Mouse (Mus musculus): ENCODE measurements around the gene Ube2g2. TPM values are rescaled to one million over a fixed set of nuclear protein-coding genes. Genes with fewer than 3 reads are reported as not detected.

Gene Ube2g2
- 22.8 and 25.1 TPM in 2 replicates for total RNA-seq (2015)
- total RNA-seq (2017): 30.4 and 34.2 TPM in 2 replicates

DNA sequence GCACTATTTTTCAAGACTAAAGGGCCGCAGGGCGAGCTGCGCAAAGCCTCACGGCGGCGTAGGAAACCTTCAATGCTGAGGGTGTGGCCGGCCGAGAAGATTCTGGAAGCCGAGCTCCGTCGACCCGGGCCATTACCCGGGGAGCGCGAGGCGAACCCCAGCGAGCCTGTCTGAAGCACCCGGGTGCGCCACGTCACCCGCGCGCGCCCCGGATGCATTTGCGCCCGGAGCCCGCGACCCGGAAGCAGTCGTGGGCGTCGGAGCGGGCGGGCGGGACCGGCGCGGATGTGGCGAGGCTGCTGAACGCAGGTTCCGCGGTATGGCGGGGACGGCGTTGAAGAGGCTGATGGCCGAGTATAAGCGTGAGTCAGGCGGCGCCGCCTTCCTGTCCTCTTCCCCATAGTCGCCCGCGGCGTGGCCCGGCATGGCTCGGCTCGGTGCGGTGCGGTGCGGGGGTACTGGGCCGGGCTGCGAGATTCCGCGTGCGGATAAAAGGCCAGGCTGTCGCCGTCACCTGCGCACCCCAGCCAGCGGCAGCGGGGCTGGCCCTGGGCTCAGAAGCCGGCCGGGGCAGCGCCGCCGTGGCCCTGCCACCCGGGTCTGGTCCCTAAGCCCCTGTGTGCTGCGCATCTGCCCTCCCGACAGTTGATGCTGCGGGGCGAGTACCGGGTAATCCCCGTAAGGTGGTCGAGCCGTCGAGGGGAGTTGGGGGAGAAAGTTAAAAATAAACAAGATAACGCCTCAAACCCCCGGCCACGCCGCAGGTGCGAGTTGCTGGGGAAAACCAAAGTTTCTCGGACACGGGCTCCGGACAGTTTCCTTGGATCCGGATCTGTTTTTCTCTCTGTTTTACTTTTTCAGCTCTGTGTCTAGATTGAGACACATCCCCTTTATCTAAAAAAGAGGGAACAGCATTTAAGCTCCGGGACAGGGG is at the start of gene Ube2g2:
Gene Ube2g2, plus strand, starts transcription at position 221 of the 934 bp plus-strand sequence.
- peak; percentile 89 for ATAC-seq (replicated peaks; ENCODE audit: poor library complexity)

DNA sequence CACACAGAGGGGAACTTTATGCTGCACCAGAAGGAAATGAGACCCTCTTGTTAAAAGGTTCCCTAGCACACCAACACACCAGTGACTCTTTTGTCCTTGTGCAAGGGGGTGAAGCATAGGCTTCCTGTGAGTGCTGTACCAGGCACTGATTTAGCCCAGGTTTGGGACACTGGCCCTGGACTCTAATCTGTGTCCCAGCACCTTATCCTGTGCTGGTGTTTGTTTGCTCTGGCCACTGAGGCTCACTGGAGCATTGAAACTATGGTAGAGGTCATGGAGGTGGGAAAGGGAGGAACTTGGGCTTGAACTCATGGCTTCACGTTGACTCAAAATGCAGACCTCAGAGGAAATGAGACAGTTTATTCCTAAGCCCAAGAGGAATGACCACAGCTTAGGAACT is 48.9 kb upstream of the Ube2g2 start:
- ATAC-seq (replicated peaks; ENCODE audit: poor library complexity): no peak

DNA sequence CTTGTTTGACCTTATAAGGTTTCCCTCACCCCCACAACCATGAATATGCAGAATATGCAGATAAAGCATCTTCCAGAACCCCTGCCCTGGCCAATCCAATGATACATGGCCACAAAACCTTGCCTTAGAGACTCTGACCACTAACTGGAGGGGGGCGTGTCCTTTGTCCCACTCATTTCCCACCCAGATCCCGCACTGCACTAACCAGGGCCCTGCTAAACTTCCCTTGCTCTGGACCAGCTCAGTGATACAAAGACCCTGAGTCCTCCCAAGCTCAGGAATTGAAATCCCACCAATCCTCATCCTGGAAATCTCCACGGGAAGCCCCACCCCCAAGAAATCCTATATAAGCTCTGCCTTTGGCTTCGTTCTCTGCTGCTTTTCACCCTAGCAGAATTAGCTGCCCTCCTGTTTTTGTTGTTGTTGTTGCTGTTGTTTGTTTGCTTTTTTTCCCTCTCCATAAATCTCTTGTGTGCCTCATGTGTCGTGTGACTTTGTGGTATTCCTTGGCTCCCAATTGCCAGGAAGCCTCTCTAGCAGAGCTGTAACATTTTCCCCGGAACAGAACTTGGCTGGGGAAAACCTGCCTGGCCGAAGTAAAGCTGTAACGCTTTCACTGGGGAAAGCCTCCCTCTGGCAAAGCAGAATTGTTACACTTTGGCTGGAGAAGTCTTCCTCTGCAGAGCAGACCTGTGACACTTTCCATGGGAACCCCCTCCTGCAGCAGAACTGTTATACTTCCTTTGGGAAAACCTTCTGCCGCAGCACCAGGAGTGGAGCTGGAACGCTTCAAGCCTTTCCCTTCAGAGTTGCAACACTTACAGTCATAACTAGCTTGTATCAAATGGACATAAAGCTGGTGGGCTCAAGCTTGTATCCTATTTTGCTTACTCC is 41.8 kb upstream of the Ube2g2 start:
- no peak for ATAC-seq (replicated peaks; ENCODE audit: poor library complexity)

DNA sequence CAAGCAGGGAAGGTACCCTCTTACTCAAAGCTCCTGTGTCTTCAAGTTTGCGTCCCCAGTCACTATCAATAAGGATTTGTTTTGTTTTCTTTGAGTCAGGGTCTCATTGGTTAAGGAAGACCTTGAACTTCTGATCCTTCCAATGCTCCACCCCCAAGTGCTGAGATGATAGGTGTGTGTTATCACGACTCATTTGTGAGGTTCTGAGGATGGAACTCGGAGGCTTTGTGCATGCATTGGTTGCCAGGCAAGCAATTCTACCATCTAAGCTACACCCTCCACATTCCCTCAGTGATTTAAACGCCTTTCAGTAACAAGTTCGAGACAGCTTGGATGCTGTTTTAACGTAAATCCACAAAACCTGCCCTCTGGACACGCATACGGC is 41.1 kb upstream of the Ube2g2 start:
- ATAC-seq (replicated peaks; ENCODE audit: poor library complexity): no peak

DNA sequence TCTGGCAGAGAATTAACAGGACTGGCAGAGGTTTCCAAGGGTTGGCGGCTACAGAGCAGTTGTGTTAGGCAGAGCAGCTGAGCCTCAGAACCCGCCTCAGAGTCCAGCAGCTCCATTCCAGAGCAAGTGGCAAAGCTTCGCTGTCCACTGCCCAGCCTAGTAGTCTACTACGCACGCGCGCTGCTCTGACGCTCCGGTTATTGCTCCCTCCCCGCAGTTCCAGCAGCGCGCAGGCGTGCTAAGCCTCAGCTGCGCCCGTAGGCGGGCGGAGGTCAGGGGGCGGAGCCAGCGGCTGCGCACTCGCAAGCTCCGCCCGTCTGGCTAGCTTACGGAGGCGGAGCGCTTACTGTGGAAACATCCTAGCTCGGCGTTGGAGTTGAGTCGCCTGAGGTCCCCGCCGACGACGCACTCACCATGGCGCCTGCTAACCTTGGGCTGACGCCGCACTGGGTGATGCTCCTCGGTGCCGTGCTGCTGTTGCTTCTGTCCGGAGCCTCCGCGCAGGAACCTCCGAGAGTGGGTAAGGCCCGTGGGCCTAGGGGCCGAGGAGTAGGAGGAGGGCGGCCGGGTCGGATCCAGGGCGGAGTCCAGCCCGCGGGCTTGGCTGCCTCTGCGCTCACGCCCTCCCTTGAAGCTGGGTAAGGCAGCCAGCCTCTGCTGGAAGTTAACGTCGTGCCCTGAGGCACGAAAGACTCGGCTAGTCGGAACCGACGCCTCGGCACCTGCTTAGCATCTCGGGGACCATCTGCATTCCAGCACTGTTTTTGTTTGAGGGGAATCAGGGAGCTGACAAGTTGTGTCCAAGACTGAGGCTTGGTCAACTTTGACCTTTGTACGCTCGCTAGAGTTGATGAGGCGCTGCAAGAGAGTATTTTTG is 40.4 kb upstream of the Ube2g2 start, which contains the start of gene Pttg1ip:
Gene Pttg1ip, plus strand, starts transcription at position 313 of the 877 bp plus-strand sequence.
- peak; percentile 85 for ATAC-seq (replicated peaks; ENCODE audit: poor library complexity)

DNA sequence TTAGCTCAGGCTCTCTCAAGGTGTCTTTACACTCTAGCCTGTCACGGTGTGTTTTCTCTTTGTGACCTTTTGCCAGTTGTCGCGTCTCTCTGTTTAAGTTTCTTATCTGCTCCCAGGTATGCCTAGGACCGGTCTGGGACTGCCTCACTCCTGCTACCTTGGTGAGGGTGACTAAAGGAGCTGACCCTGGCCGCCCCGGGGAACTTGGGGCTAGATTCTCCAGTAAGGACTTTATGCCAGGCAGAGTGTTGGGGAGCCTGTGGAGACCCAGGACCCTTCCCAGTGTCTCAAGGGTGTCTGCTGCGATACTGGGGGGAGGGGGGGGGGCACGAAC is 39.8 kb upstream of the Ube2g2 start:
- no peak for ATAC-seq (replicated peaks; ENCODE audit: poor library complexity)

DNA sequence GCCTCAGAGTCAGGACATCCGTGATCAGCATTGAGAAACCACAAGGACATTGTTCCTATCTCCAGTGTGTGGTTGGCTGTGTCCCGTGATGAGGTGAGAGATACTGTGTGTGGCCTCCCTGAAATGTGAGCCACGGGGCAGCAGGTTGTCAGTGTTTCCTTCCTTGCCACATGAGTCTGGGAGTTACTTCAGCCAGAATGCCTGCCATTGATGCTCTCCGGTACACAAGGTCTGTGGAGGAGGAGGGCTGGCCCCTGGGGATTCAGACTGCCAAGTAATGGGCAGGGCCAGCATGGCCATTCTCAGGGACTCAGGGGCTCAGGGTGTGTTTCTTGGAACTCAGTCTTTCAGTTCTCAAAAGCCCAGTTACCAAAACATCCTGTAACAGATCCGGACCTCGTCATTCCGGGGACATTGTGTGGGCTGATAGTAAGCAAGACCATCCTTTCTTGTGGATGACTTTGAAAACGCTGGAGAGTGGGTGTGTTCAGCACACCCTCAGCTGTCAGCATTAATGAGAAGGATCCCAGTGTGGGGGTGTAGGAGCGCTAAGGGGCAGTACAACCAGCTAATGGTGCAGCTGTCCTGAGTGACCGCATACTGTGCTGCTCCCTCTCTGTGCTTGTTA is 38.2 kb upstream of the Ube2g2 start:
- peak; percentile 56 for ATAC-seq (replicated peaks; ENCODE audit: poor library complexity)

DNA sequence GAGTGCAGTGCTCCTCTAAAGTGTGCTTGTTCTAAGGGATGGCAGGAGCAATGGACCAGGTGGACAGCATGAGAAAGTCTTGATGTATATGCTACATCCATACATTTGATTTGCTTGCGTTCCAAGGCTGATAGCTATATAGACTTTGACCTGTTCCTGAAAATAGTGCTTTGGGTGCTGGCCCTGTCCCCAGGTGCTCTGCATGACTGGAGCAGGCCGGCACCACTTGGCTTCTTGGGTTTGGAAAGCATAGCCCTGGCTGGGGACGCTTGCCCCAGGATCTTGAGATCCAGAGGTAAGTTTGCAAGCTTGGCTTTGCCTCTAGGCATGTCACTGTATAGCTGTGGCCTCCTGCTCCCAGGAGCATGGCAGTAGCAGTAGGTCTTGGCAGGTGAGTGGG is 35.4 kb upstream of the Ube2g2 start:
- no peak for ATAC-seq (replicated peaks; ENCODE audit: poor library complexity)

DNA sequence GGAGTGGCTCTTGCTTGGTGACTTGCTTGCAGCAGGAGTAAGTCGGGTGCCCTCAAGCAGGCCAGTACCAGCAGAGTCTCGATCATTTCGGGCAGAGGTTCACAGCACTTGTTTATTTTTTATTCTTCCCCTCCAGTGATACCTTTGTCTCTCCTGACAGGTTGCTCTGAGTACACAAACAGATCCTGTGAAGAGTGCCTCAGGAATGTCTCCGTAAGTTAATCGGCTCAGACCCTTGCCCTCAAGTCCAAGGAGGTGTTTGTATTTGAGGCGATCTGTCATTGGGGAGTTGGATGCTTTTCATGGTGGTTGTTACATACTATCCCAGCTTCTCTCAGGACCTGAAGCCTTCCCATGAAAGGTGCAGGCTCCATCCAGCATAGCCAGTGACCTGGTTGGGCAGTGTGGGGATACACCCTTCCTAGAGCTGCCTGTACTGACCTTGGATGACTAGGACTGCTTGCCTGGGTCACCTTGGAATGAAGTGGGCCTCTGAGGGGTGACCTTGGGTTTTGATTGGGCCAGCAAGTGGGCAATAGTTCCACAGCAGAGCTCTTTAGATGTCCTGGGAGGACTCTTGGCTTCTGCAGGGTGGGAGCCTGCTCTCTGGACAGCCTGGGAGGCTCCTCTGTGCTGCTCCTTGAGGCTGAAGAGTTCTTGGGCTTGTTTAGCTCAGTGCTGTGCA is 34.8 kb upstream of the Ube2g2 start:
- no peak for ATAC-seq (replicated peaks; ENCODE audit: poor library complexity)

DNA sequence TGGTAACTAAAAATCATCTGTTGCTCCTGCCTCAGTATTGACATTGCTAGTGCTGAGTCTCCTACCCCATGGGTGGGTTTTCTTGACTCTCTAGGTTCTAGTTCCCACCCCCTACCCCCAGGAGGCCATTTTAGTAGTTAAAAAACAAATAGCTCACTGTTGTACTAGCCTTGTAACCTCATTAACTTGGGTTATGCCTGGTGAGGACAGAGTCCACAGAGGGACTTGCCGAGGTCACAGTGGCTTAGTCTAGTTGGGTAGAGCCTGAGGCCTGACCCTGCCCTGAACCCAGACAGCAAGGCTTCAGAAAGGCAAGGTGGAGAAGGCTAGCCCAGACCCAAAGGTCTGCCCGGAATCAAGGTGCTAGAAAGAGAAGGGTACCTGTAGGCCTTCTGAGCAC is 34.0 kb upstream of the Ube2g2 start:
- ATAC-seq (replicated peaks; ENCODE audit: poor library complexity): no peak

DNA sequence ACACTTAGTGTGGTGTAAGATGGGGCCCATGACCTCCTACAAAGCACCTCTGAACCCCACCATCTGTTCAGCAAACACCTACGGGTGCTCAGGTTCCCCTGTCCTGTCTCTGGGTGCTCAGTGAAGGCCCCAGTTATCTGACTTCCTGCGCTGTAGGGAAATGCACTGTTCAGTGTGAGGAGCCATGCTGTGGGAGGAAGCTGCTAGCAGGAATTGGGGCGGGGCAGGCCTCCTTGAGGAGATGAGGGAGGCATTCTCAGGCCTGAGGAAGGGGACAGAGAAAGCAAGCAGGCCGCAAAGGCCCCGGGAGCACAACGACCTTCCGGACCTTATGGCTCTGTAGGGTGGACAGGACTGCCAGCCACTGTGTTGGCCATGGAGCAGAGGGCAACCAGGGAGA is 33.0 kb upstream of the Ube2g2 start:
- ATAC-seq (replicated peaks; ENCODE audit: poor library complexity): no peak

DNA sequence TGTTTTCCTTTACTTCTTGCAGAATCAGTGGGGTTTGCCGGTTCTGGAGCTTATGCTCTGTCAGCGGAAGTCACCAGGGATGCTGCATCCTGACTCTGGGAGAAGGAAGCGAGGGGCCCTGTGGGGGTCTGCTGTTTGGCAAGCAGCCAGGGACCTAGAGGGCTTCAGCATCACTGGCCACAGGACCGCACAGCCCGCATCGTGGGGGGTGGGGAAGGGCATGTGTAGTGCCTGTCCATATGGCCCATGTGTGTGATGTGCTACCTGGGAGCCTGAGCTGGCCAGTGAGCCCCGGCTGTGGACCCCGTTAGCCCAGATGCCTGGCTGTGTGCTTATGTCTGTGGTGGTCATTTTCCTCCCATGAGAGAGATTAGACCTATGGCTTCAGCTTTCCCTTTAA is 32.3 kb upstream of the Ube2g2 start:
- ATAC-seq (replicated peaks; ENCODE audit: poor library complexity): no peak

DNA sequence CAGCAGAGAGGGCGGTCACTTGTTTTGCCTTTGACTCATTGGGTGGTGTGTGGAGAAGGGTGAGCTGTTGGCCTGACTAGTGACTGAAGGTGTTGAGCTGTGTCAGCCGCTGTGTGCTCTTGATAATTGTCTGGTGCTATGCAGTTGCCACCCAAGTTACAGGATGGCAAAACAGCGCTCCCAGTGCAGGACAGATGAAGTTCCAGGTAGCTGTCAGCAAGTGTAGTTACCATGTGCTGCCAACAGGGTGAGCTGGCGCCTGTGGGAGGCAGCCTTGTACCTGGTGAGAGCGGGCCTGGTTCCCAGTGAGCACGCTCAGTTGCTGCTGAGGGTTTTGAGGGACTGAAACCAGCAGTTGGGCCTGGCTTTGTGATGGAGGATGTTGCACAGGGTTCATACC is 31.3 kb upstream of the Ube2g2 start:
- peak; percentile 95 for ATAC-seq (replicated peaks; ENCODE audit: poor library complexity)

DNA sequence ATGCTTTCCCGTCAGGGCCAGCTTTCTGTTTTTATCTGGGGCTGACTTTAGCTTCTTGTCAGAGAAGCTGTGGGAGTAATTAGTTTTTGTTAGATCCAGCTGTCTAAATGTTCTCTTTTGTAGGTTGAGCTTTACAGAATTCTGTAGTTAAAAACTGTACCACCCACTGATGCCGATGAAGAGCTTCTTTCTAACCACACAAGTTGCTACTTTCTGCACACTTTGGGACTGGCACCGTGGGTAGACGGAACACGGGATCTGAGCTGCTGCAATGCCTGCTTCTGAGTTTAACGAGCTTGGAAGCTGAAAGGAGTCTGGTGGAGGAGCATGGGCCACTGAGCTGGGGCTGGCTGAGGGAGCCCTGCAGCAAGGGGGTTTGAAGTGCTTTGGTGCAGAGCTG is 30.5 kb upstream of the Ube2g2 start:
- ATAC-seq (replicated peaks; ENCODE audit: poor library complexity): no peak

DNA sequence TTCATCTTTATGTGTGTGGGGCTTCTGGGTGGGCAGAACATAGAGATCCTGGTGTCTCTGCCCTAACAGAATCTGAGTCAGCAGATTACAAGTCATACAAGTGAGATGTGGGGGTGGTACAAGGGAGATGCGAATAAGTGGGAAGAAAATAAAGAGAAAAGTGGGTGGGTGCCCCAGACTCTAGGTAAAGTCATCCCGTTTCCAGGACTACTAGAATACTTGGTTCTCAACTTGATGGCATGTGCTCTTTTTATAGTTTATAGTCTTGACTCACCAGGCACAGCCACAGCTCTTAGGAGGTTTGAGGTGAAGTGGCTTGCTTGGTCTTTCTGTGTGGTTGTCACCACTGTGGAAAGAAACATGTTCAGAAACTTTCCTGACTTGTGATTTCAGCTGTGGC is 26.0 kb upstream of the Ube2g2 start:
- ATAC-seq (replicated peaks; ENCODE audit: poor library complexity): no peak

DNA sequence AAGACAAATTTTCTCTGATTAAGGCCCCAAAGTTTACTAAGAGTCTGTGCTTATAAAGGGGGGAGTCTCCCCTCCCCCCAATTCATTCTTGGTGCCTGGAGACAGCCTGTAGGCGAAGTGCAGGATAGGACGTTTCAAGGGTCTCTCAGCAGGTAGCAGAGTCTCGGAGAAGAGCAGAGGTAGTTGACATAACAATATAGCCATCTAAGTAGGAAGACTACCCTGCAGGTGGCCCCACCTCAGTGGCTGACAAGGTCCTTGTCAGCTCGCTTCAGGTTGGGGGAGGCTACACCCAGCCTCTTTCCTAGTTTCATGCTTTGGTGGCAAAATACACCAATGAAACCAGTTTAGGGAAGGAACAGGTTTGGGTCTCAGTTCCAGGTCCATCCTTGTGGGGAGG is 19.1 kb upstream of the Ube2g2 start:
- ATAC-seq (replicated peaks; ENCODE audit: poor library complexity): no peak

DNA sequence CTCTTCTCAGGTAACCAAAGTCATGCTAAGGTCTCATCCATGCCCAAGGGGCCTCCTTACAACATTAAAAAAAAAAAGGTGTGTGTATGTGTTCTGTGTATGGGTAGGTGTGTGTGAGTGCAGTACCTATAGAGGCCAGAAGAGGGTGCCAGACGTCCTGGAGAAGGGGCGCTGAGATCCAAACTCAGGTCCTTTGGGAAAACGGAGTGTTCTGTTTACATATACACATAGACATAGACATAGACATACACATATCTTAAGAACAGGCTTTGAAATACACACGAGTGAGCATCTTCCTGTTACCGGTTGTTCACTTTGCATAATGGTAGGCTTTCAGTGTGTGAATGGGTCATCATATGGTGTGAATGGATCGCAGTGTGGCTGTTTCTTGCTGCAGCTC is 18.0 kb upstream of the Ube2g2 start:
- ATAC-seq (replicated peaks; ENCODE audit: poor library complexity): no peak

DNA sequence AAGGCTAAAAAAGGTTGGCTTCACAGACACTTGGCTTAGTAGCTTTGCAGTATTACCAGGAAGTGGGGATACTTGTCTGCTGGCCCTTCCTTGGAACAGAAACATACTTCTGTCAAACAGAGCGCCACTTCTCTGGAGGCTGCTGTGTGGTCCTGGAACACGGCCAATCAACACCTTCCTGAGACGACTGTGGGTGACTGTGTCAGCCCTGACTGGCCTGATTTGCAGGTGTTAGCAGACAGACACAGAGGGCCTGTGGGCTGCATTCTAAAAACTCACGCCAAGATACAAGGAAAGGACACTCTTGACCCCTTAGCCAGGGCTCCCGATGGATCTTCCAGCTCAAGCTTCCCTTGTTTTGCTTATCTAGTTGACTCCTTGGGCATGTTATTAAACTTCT is 17.1 kb upstream of the Ube2g2 start:
- ATAC-seq (replicated peaks; ENCODE audit: poor library complexity): no peak

DNA sequence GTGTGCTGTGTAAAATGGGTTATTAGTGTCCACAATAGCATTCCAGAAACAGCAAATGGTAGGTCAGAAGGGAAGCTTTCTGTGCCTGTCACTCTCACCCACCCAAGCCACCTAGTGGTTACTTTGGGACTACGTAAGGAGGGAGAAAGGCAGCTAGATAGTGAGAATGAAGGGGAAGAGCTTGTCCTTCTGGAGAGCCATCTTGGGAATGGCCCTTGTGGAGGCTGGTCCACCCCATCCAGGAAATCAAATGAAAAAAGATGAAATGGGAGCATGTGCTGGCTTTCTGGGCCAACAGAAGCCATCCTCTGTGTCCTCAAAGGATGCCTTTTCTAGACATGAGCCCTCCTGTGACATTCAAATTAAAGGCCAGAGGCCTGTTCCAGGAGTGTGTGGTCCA is 16.7 kb upstream of the Ube2g2 start:
- ATAC-seq (replicated peaks; ENCODE audit: poor library complexity): peak; percentile 55
